Mouse (Mus musculus): ENCODE results near the gene Gm9844.
"Not testable (repeated sequence)": the region's sequence is repeated elsewhere in the genome, so short reads cannot be mapped to it uniquely, and the experiment has no call there.

Gene Gm9844

DNA sequence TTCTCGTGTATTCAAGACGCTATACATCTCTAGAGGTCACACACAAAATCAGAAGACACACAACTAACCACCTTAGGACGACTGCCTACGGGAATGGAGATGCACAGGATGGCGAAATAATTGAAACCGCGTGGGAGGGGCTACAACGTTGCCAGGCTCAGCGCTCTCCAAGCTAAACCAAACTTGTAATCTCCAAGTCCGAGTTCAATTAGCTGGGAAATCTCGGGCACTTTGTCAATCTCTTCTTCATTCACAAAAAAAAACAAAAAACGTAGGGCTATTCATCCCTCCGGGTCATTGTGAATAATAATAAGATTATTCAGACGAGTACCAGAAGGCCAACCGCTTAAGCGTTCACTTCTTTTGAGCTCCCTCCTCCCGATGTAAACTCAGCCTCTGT lies 7.1 kb downstream of the Gm9844 start:
- intact Hi-C loops (cut with DNase I), result no loop called here

- intact Hi-C loops (cut with DNase I), result no loop called here
Measured at GRCm38 (mm10) chr7:24869532-24870165, 7.6 kb downstream of the Gm9844 start, which contains the start of the genes Lypd4 and Dmrtc2. TSS of gene Lypd4 (minus strand) at chr7:24869941. TSS of gene Dmrtc2 (plus strand) at chr7:24870057.

DNA sequence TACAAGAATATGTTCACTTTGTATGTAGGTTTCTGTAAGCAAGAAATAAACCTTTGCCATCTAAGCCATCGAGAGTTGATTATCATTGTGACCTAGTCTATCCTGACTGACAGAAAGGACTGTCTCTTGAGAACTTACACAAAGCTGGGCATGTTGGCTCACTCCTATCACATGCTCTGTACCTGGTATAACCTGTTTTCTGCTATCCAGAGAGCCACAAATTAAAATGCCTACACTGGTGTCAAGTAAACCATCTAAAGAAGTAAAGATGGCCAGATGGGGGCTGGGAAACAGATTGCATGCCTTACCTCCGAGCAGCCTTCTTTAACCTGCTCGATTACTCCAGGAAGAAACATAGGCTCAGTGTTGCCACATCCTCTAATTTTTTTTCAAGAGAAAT lies 15.6 kb downstream of the Gm9844 start:
- intact Hi-C loops (cut with DNase I), result loop anchor here (5.0 kb wide), 1 partner anchor 55 kb away; no protein-coding TSS in a partner anchor

- intact Hi-C loops (cut with DNase I), result loop anchor here (5.0 kb wide), 1 partner anchor 57 kb away; no protein-coding TSS in a partner anchor
Measured at GRCm38 (mm10) chr7:24879620-24880019, 17.6 kb downstream of the Gm9844 start.

GRCm38 (mm10) chr7:24882416-24883199 lies 20.6 kb downstream of the Gm9844 start:
- intact Hi-C loops (cut with DNase I), result no loop called here

DNA sequence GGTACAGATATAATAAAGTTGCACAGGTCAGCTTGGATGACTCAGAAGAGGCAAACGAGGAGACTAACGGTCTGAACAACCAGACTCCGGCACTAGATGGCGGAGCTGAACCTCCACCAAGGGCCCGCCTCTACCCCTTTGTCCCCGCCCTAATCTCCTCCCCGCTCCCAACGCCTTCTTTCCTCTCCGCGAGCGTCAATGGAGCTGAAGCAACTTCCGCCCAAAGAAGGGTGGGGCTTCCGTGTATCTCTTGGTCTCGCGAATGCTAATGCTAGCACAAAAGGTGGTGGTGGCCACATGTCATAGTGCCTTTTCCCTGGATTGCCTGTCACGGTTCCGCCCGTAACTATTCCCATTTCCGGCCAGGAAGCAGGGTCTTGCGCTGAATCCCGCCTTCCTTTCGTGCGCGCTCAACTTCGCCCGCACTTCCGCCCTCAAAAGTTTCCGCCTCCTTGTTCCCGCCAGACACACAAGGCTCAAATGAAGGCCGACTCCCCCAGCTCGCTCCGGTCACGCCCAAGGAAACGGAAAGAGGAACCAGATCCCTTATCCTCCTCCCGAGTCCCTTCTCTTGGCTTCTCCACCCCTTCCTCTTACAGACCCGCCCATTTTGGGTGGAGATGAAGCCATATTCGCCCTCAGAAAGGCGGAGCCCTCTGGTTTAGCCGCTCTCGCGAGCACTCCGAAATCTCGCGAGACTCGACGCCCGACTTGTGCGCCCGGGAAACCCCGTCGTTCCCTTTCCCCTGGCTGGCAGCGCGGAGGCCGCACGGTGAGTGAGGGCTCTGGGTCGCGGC lies 22.1 kb downstream of the Gm9844 start, which contains the start of gene Rps19:
TSS of gene Rps19 (plus strand) at position 476 of the 797 bp plus-strand sequence.
- intact Hi-C loops (cut with DNase I), result no loop called here

DNA sequence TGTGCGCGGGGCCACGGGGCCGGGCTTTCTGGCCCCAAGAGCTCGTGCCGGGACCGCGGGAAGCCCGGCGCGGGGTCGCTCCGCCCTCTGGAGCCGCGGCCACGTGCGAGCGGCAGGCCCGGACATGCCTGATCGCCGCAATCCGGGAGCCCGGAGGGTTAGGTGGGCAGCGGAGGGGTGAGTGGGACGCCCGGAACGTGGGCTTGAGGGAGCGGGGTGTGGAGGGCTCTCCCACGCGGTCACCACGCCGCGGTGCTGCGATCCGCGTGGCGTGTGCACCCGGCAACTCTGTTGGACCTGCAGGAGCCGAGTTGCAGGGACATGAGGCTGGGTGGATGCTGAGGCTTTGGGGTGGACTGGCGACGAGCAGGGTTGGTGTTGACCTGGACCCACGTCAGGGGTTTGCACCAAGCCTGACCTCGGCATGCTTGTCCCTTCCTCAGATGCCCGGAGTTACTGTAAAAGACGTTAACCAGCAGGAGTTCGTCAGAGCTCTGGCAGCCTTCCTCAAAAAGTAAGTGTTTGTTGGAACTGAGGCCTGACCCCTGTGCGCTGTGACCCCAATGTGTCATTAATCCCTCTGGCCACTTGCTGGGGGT lies 22.8 kb downstream of the Gm9844 start:
- intact Hi-C loops (cut with DNase I), result no loop called here

- intact Hi-C loops (cut with DNase I), result no loop called here
Measured at GRCm38 (mm10) chr7:24885468-24886307, 23.7 kb downstream of the Gm9844 start.

- intact Hi-C loops (cut with DNase I), result no loop called here
Measured at GRCm38 (mm10) chr7:24886308-24886633, 24.3 kb downstream of the Gm9844 start.

DNA sequence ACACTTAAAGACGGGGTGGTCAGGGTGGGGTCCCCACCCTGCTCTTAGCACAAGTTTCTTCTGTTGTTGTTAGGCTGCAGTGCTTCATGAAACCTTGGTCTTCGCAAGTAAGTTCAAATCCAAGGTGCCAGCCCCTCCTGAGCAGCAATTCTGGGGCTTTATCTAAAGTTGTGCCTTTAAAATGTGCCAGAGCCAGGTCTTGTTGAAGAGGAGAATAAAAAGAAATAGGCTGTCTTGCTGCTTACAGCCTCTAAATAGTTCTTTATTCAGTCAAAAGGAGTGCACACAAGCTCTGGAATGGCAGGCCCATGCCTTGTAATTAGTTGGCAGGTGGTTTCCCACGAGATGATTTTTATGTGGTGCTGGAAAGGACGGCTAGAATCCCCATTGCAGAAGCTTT lies 25.1 kb downstream of the Gm9844 start:
- intact Hi-C loops (cut with DNase I), result no loop called here

DNA sequence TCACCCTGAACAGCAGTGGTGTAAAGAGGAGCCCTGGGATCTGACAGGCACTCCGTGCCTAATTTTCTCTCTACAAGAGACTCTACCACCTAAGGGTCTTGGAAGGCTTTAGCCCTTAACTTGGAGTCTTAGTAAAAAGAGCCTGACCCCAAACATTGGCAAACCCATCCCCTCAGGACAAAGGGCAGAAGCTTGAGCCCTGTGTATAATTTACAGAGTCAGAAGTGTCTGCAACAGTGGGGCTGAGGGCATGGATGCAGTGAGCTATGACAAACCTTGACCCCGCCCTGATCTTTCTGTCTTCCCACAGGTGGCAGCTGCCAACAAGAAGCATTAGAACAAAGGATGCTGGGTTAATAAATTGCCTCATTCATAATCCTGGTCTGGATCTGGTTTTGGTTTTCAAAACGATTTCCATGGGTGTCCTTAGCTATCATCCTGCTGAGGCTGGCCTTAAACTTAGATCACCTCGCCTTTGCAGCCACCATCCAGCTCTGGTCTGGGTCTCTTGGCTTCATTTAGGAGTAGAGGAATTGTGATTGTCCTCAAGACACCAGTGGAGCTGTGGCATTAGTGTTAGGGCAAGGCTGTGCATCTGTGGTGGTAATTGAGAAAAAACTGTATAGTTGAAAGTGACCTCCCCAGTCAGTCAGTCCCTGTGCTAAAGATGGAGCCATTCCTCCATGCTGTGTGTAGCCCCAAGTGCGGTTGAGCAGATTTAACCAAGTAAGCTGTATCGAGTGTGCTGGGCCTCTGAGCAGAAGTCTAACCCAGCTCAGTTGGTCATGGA lies 27.6 kb downstream of the Gm9844 start:
- intact Hi-C loops (cut with DNase I), result loop anchor here (2.0 to 5.0 kb wide), 3 partner anchors 15 to 75 kb away; no protein-coding TSS in a partner anchor

- intact Hi-C loops (cut with DNase I), result loop anchor here (2.0 to 5.0 kb wide), 3 partner anchors 14 to 74 kb away; no protein-coding TSS in a partner anchor
Measured at GRCm38 (mm10) chr7:24890281-24891216, 28.5 kb downstream of the Gm9844 start.

DNA sequence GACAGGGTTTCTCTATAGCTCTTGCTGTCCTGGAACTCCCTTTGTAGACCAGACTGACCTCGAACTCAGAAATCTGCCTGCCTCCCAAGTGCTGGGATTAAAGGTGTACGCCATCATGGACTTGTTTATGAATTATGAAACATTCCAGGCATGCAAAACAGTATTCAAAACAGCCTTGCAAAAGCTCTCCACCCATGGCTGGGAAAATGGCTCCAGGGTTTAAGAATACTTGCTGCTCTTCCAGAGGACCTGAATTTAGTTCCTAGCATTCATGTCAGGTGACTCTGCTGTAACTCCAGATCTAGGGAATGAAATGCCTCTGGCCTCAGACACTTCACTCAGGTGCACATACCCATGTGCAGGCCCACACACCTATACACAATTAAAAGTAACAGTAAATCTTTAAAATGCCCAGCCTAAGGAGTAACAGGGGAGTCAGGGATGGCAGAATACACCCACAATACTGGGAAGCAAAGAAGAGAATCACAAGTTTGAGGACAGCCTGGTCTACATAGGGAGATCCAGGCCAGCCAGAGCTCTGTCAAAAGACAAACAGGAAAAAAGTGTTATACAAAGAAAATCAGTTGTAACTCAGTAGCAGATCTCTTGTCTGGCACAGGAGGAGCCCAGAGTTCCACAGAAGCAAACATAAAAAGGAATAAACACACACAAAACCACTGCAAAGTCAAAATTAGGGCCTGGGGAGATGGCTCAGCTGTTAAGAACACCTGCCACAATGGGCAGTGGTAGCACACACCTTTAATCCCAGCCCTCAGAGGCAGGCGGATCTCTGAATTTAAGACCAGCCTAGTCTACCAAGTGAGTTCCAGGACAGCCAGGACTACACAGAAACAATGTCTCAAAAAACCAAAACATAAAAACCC lies 29.5 kb downstream of the Gm9844 start:
- intact Hi-C loops (cut with DNase I), result loop anchor here (2.0 to 5.0 kb wide), 3 partner anchors 13 to 73 kb away; no protein-coding TSS in a partner anchor

DNA sequence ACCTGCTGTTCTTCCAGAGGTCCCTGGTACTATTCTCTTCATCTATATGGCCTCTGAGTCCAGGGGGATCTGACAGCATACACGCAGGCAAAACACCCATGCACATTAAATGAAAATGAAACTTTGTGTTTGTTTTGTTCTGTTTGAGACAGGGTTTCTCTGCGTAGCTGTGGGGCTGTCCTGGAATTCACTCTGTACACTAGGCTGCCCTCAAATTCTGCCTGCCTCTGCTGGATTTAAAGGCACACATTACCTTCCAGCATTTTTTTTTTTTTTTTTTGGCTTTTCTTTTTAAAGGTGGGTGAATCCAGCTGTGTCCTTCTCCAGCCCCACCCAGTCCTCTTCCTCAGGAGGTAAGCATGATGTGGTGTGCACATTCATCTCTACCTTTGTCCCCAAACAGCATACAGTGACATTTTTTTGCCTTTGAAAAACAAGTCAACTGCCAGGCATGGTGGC lies 30.1 kb downstream of the Gm9844 start:
- intact Hi-C loops (cut with DNase I), result loop anchor here (5.0 kb wide), 1 partner anchor 55 kb away; no protein-coding TSS in a partner anchor

DNA sequence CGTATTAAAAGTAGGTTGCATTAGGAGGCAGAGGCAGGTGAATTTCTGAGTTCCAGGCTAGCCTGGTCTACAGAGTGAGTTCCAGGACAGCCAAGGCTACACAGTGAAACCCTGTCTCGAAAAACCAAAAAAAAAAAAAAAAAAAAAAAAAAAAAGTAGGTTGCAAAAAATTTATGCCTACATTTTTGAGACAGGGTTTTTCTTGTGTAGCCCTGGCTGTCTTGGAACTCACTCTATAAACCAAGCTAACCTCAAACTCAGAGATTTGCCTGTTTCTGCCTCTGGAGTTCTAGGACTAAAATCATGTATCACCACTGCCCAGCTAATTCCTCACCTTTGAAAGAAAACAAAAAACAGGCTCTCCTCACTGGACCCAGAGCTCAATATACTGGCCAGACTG lies 33.7 kb downstream of the Gm9844 start:
- intact Hi-C loops (cut with DNase I), result not testable (repeated sequence)

DNA sequence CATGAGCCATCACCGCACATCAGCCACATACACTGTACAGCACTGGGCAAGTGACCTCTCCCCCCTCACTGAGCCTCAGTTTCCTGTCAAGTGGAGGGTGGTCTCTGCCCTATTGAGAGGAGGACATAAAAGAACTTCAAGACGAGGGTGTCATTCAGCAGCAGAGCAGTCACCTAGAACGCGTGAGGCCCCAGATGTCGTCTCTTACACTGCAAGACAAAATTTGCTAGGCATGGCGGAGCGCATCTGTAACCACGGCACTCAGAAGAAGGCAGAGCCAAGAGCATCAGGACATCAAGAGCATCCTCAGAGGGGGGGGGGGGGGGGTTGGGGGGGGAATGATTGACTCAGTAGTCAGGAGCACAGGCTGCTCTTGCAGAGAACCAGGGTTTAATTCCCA lies 34.3 kb downstream of the Gm9844 start:
- intact Hi-C loops (cut with DNase I), result no loop called here

DNA sequence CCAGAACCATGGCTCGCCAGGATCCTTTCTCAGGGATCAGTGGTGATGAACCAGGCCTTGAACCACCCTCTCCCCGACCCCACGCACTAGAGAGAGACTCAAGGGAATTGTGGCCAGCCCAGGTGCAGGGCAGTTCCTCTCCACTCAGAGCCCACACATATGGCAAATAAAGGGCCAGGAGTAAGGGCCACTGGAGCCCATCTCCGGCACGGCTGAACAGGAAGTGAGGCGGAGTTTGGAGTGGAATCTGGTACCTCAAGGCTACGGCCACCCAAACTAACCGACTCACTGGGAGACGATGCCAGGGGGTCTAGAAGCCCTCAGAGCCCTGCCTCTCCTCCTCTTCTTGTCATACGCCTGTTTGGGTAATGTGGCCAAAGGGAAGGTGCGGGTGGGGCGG lies 35.2 kb downstream of the Gm9844 start, which contains the start of gene Cd79a:
TSS of gene Cd79a (plus strand) at position 158 of the 400 bp plus-strand sequence.
- intact Hi-C loops (cut with DNase I), result no loop called here
